Mouse (Mus musculus) kidney, adult 18-20 months (tissue): Measurements from ENCODE around the gene Ifi27l2b.

Source experiments
- DNase-seq: peaks from one replicate; pipeline ENCODE4 v3.0.0; 2021

The Ifi27l2b gene

DNA sequence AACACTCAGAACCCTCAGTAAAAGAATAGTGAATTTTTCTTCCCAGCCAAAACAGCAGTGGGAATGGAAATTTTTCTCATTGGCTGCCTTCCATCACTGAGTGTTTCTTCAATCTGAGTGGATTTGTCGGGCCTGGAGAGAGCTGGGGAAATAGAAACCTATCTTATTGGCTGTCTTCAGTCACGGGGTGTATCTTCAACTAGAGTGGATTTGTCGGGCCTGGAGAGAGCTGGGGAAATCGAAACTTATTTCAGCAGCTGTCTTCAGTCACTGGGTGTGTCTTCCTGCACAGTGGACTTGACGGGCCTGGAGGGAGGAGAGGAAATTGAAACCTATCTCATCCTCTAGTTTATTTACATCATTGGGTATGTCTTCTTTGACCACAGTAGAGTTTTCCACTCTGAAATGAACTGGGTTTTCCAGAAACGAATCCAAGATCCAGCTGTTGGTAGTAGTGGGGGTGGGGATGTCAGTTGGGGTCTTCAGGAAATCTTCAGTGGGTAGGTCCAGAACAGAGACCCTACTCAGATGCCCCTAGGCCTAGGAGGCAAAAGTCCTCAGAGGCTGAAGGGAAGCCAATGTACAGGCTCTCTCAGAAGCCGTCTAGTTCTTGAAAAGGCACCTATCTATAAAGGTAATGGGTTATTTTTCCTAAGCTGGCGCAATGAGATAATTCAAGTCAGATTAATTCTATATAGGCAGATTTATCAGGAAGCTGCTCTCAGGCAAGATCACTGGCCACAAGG lies 22.9 kb downstream of the Ifi27l2b start, which contains the start of gene Ifi27:
Gene Ifi27 (plus strand): TSS at position 226 of the 746 bp plus-strand sequence.
- DNase-seq, result peak; percentile 65

DNA sequence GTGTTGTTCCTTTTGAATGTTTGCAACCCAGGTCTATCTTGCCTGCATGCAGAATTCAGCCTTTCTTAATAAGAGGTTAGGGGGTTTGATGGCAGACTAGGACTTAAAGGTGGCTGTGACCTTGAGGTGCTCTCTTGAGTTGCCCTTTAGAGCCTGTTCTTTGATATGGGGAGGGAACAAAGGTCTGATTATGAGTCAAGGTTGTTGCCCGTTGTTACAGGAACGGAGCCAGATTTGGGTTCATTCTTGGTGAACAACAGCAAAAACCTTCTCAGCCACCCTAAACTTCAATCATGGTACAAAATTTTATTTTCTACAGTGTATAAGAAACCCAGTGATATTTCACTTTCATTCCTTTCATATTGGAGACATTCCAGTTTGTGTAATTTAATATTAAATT lies 23.6 kb downstream of the Ifi27l2b start:
- DNase-seq, result no peak

DNA sequence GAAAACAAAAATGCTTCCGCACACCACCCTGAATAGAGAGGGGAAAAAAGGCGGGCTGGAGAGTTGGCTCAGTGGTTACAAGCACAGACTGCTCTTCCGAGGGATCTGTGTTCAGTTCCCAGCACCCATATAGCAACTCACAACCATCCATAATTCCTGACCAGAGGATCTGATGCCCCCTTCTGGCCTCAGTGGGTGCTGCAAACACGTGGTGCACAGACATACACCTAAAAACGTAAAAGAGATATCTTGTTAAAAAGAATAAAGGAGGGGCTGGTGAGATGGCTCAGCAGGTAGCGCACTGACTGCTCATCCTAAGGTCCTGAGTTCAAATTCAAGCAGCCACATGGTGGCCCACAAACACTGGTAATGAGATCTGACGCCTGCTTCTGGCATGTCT lies 30.3 kb downstream of the Ifi27l2b start:
- no peak for DNase-seq

DNA sequence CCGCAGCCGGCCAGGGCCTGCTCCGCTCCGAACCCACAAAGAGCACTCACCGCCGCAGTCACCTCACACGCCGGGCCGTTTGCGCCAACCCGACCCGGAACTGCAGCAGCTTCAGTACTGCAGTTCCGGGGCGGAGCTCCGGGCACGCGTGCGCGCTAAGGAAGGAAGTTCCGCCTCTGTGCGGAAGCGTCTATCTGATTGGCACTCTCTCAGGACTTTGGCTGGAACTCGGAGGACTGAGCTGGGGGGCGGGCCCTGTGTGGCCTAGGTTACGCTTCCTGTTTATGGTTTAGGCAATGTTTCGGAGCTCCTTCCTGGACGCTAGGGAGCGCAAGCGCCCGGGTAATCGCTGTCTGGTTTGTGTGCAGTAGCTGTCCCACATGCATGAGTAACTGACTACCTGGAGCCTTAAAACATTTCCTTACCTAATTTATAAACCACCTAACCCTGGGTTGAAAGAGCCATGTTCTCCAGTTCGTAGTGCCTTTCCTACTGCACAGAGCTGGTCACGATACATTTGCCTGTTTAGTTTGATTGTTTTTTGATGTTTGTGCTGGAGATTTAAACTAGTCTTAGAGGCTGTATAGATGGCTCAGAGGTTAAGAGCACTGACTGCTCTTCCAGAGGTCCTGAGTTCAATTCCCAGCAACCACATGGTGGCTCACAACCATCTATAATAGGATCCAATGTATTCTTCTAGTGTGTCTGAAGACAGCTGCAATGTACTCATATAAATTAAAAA lies 31.1 kb downstream of the Ifi27l2b start, which contains the start of gene Ddx24:
Gene Ddx24 (minus strand): TSS at position 102 of the 742 bp plus-strand sequence.
- peak; percentile 98 for DNase-seq

DNA sequence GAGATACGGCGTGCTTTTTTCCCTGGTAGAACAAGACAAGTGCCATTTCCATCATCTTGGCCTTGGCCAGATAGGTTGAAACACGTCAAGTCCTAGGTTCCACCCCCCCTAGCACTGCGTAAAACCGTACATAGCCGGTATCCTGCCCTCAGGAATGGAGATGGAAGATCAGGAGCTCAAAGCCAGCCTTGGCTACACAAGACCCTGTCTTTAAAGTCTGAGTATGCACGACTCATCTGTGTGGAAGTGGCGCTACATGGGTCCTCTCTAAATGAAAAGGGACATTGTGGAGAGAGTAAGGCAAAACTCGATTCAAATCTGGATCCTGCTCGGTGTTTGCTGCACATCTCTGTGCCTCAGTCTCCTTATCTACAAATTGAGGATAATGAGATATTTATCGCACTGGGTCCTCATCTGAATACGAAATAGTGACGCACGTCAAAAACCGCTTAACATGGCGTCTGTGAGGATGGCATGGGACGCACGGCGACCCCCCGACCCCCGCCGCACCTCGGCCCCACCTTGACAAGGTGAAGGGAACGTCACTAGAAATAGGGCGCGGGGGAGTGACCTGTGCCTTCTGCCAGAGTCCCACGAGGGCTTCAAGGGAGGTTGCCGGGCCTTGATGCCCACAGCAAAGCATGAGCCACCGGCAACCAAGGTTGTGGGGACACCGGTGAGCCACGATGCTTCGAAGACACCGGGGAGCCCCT lies 31.9 kb downstream of the Ifi27l2b start:
- DNase-seq, result no peak

DNA sequence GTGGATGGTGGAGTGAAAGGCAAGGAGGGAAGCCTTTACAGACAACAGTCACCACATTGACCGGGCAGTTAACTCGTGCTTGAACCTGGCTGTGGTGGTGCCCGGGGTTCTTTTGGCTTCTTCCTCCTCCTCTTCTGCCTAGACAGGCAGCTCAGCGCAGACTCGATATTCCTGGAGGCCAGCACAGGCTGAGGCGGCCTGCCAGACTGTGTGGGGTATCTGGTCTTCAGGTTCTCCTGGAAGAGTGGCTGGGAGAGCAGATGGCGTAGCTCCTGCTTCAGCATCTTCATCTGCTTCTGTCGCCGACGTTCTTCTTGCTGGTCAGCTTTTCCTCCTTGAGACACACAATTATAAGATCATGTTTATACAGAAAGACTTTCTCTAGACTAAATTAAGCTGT lies 48.9 kb downstream of the Ifi27l2b start:
- no peak for DNase-seq

DNA sequence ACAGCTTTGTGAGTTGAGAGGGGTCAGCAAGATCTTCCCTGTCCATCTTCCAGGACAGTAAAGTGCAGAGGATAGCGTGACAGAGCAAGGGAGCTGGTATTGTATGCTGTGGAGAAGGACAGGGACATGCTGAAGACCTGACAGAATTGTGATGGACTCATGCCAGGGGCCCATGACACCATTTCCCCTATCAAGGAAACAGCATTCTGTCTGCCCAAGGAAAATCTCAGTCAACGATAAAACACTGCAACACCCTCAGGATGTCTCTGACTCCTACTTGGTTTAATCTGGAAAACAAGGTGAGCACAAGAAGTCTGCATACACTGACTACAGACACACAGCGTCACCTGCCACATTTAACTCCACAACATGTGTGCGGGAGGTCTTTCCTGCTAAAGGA lies 49.3 kb downstream of the Ifi27l2b start, which contains the start of gene 9330161L09Rik:
Gene 9330161L09Rik (minus strand): TSS at position 101 of the 400 bp plus-strand sequence.
- DNase-seq, result no peak

DNA sequence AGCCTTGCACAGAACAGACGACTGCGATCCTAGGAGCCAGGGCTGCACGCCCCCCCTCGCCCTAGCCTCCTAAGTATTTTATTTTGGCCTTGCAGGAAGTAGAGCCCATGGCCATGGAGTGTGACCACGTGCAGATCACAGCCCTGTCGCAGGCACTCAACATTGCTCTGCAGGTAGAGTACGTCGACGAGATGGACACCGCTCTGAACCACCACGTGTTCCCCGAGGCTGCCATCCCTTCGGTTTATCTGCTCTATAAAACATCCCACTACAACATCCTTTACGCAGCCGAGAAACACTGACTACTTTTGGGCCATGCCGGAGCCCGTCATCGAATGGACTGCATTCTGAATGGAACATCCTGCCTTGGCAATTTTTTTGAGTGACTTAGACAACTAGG lies 52.9 kb downstream of the Ifi27l2b start:
- no peak for DNase-seq
